Mouse (Mus musculus): ENCODE results near the gene Zfhx2. TPM values are rescaled to one million over a fixed set of nuclear protein-coding genes. Genes with fewer than 3 reads are reported as not detected.

Zfhx2 gene
- polyA plus RNA-seq, 1 experiment: 0.63 TPM

DNA sequence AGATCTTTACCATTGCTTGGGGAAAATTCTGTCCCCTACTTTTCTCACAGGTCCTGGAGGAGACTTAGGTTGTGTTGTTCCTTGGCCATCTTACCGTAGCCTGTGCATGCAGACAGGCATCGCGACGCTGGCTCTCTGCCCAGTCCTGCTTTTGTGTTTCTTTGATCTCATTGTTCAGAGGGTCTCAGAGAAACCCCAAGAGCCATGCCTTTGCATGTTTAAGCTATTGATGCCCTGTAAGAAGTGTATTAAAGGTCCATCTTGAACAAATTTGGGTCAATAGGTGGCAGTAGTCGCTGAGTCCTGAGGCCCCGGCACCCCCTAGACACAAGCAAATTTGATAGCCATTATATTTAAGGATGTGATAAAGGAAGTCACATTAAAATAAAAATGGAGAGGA, 64.5 kb downstream of the Zfhx2 start:
- Histone ChIP-seq H3ac (ENCODE audit: control insufficient read depth, insufficient read length, low read depth) (no peak overlapping the region), H3K27me3 (ENCODE audit: control insufficient read depth, insufficient read depth, insufficient read length) (no peaks in the 10 kb centered on the region), H3K36me3 (ENCODE audit: control insufficient read depth, insufficient read depth) (peaks cover 18% of the 10 kb centered on the region), H3K4me3 (ENCODE audit: insufficient read depth, poor library complexity, severe bottlenecking) (no peak overlapping the region), H3K79me2 (ENCODE audit: control insufficient read depth, insufficient read depth) (no peaks in the 10 kb centered on the region), H3K79me3 (ENCODE audit: low read depth) (no peaks in the 10 kb centered on the region)
- no peak for TF ChIP-seq MAX (IDR thresholded peaks at IDR 0.05)
- TF ChIP-seq MYOG (IDR thresholded peaks at IDR 0.05; ENCODE audit: control insufficient read depth, extremely low read depth, insufficient read length): no peak
- no peak for TF ChIP-seq CTCF (IDR thresholded peaks at IDR 0.05; ENCODE audit: control insufficient read depth, insufficient read depth, insufficient read length)
- TF ChIP-seq MYOD1 (IDR thresholded peaks at IDR 0.05; ENCODE audit: control insufficient read depth, insufficient read length, low read depth): no peak
- no peak for TF ChIP-seq USF1 (IDR thresholded peaks at IDR 0.05; ENCODE audit: low read depth)
- TF ChIP-seq FOSL1 (IDR thresholded peaks at IDR 0.05; ENCODE audit: insufficient read depth, low read length, poor library complexity, severe bottlenecking): no peak
- no peak for TF ChIP-seq CEBPB (IDR thresholded peaks at IDR 0.05; ENCODE audit: low read depth)

DNA sequence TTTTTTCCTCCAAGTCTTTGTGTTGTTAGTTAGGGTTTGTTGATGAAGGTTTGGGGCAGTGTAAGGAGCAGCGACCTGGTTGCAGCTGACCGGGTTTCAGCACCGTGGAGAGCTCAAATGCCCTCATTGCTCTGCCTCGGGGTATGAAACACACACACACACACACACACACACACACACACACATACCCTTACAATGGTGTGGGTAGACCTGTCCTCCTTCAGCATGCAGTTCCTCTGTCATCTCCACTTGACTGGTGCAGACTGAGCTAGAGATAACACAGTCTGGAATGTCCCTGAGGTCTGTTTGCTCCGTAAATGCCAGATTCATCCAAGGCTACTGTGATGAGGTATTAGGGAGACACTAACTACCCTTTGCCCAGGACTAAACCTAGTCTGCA, 64.9 kb downstream of the Zfhx2 start:
- no peak overlapping the region for H3K4me3 ChIP-seq (ENCODE audit: insufficient read depth, poor library complexity, severe bottlenecking)
- no peak overlapping the region for H3ac ChIP-seq (ENCODE audit: control insufficient read depth, insufficient read length, low read depth)
- H3K79me2 ChIP-seq (ENCODE audit: control insufficient read depth, insufficient read depth): no peaks in the 10 kb centered on the region
- no peaks in the 10 kb centered on the region for H3K27me3 ChIP-seq (ENCODE audit: control insufficient read depth, insufficient read depth, insufficient read length)
- H3K36me3 ChIP-seq (ENCODE audit: control insufficient read depth, insufficient read depth): peaks cover 18% of the 10 kb centered on the region
- TF ChIP-seq USF1 (IDR thresholded peaks at IDR 0.05; ENCODE audit: low read depth) (no peak), MYOD1 (IDR thresholded peaks at IDR 0.05; ENCODE audit: control insufficient read depth, insufficient read length, low read depth) (no peak), FOSL1 (IDR thresholded peaks at IDR 0.05; ENCODE audit: insufficient read depth, low read length, poor library complexity, severe bottlenecking) (no peak), MAX (IDR thresholded peaks at IDR 0.05) (no peak), CTCF (IDR thresholded peaks at IDR 0.05; ENCODE audit: control insufficient read depth, insufficient read depth, insufficient read length) (no peak), CEBPB (IDR thresholded peaks at IDR 0.05; ENCODE audit: low read depth) (no peak), MYOG (IDR thresholded peaks at IDR 0.05; ENCODE audit: control insufficient read depth, extremely low read depth, insufficient read length) (no peak)
- H3K79me3 ChIP-seq (ENCODE audit: low read depth): no peaks in the 10 kb centered on the region

DNA sequence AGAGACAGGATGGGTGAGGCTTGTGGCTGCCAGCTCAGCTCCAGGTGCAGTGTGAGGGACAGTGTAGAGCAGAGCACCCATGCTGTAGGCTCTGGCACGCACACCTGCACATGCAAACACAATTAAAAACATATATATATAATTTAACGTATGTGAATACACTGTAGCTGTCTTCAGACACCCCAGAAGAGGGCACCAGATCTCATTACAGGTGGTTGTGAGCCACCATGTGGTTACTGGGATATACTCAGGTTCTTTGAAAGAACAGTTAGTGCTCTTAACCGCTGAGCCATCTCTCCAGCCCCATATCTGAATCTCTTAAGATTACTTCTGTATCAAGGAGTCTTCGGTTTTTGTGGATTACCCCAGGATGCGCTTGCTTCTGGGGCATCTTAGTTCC, 66.6 kb downstream of the Zfhx2 start:
- TF ChIP-seq MYOG (IDR thresholded peaks at IDR 0.05; ENCODE audit: control insufficient read depth, extremely low read depth, insufficient read length) (no peak), CTCF (IDR thresholded peaks at IDR 0.05; ENCODE audit: control insufficient read depth, insufficient read depth, insufficient read length) (no peak), USF1 (IDR thresholded peaks at IDR 0.05; ENCODE audit: low read depth) (no peak), MYOD1 (IDR thresholded peaks at IDR 0.05; ENCODE audit: control insufficient read depth, insufficient read length, low read depth) (no peak), FOSL1 (IDR thresholded peaks at IDR 0.05; ENCODE audit: insufficient read depth, low read length, poor library complexity, severe bottlenecking) (no peak), MAX (IDR thresholded peaks at IDR 0.05) (no peak), CEBPB (IDR thresholded peaks at IDR 0.05; ENCODE audit: low read depth) (no peak)
- H3K79me2 ChIP-seq (ENCODE audit: control insufficient read depth, insufficient read depth): no peaks in the 10 kb centered on the region
- no peaks in the 10 kb centered on the region for H3K79me3 ChIP-seq (ENCODE audit: low read depth)
- H3ac ChIP-seq (ENCODE audit: control insufficient read depth, insufficient read length, low read depth): no peak overlapping the region
- H3K4me3 ChIP-seq (ENCODE audit: insufficient read depth, poor library complexity, severe bottlenecking): no peak overlapping the region
- H3K36me3 ChIP-seq (ENCODE audit: control insufficient read depth, insufficient read depth): peaks cover 27% of the 10 kb centered on the region
- no peaks in the 10 kb centered on the region for H3K27me3 ChIP-seq (ENCODE audit: control insufficient read depth, insufficient read depth, insufficient read length)

DNA sequence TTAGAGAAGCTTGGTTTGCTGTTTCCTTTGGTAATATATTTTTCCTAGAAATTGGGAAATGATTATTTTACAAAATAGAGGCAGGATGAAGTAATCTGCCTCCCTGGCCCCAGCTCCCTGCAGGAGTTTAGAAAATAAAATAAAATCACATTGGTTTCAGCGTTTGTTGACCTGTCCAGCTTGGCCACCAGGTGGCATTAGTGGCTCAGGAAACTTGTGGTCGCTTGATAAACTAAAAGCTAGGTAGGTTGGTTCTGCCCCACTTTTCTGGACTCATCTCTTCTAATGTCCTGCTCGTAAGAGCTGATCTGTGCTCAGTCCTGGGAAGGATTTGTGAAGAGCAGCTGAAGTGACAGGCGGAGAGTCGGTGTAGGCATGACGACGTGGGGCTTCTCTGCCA, 67.9 kb downstream of the Zfhx2 start:
- Histone ChIP-seq H3ac (ENCODE audit: control insufficient read depth, insufficient read length, low read depth) (no peak overlapping the region), H3K27me3 (ENCODE audit: control insufficient read depth, insufficient read depth, insufficient read length) (no peaks in the 10 kb centered on the region), H3K36me3 (ENCODE audit: control insufficient read depth, insufficient read depth) (peaks cover 39% of the 10 kb centered on the region), H3K79me3 (ENCODE audit: low read depth) (peaks cover 4% of the 10 kb centered on the region), H3K79me2 (ENCODE audit: control insufficient read depth, insufficient read depth) (no peaks in the 10 kb centered on the region), H3K4me3 (ENCODE audit: insufficient read depth, poor library complexity, severe bottlenecking) (no peak overlapping the region)
- TF ChIP-seq CEBPB (IDR thresholded peaks at IDR 0.05; ENCODE audit: low read depth) (no peak), MAX (IDR thresholded peaks at IDR 0.05) (no peak), FOSL1 (IDR thresholded peaks at IDR 0.05; ENCODE audit: insufficient read depth, low read length, poor library complexity, severe bottlenecking) (no peak), MYOD1 (IDR thresholded peaks at IDR 0.05; ENCODE audit: control insufficient read depth, insufficient read length, low read depth) (no peak), MYOG (IDR thresholded peaks at IDR 0.05; ENCODE audit: control insufficient read depth, extremely low read depth, insufficient read length) (no peak), CTCF (IDR thresholded peaks at IDR 0.05; ENCODE audit: control insufficient read depth, insufficient read depth, insufficient read length) (no peak), USF1 (IDR thresholded peaks at IDR 0.05; ENCODE audit: low read depth) (no peak)

DNA sequence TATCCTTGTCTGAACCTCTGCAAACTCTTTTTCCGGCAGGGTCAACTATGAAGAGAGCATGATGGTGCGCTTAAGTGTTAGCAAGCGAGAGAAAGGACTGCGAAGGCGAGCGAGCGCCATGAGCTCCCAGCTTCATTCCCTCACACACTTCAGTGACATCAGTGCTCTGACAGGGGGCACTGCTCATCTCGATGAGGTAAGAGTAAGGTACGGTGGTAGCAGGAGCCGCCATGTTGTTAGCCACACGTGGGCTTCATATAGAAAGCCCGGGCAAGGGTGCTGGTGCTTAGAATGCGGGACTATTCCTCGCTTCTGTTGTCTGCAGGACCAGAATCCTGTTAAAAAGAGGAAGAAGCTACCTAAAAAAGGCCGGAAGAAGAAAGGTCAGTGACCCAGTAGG, 69.1 kb downstream of the Zfhx2 start:
- H3K79me2 ChIP-seq (ENCODE audit: control insufficient read depth, insufficient read depth): no peaks in the 10 kb centered on the region
- TF ChIP-seq MYOD1 (IDR thresholded peaks at IDR 0.05; ENCODE audit: control insufficient read depth, insufficient read length, low read depth) (no peak), CEBPB (IDR thresholded peaks at IDR 0.05; ENCODE audit: low read depth) (no peak), MYOG (IDR thresholded peaks at IDR 0.05; ENCODE audit: control insufficient read depth, extremely low read depth, insufficient read length) (no peak), USF1 (IDR thresholded peaks at IDR 0.05; ENCODE audit: low read depth) (no peak), FOSL1 (IDR thresholded peaks at IDR 0.05; ENCODE audit: insufficient read depth, low read length, poor library complexity, severe bottlenecking) (no peak), MAX (IDR thresholded peaks at IDR 0.05) (no peak), CTCF (IDR thresholded peaks at IDR 0.05; ENCODE audit: control insufficient read depth, insufficient read depth, insufficient read length) (no peak)
- no peak overlapping the region for H3K4me3 ChIP-seq (ENCODE audit: insufficient read depth, poor library complexity, severe bottlenecking)
- no peaks in the 10 kb centered on the region for H3K27me3 ChIP-seq (ENCODE audit: control insufficient read depth, insufficient read depth, insufficient read length)
- peaks cover 41% of the 10 kb centered on the region for H3K36me3 ChIP-seq (ENCODE audit: control insufficient read depth, insufficient read depth)
- H3ac ChIP-seq (ENCODE audit: control insufficient read depth, insufficient read length, low read depth): no peak overlapping the region
- peaks cover 4% of the 10 kb centered on the region for H3K79me3 ChIP-seq (ENCODE audit: low read depth)

DNA sequence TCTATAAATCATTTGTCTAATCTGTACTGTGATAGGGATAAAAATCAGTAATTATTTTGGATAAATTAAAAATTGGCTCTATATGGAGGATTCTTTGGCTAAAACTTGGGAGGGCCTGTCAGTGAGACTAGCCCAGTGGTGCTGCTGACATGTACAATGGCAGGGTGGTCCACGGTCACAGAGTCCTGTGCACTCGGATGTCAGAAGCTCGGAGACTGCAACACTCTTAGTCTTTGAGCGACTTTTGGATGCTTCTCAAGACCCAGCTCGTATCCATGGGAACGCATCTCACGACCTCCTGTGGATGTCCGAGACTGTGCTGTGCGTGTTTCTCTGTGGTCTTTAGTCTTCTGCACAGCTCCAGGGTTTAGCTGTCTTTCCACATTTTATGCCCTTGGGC, 71.7 kb downstream of the Zfhx2 start:
- TF ChIP-seq MYOD1 (IDR thresholded peaks at IDR 0.05; ENCODE audit: control insufficient read depth, insufficient read length, low read depth) (no peak), MAX (IDR thresholded peaks at IDR 0.05) (no peak), USF1 (IDR thresholded peaks at IDR 0.05; ENCODE audit: low read depth) (no peak), FOSL1 (IDR thresholded peaks at IDR 0.05; ENCODE audit: insufficient read depth, low read length, poor library complexity, severe bottlenecking) (no peak), CEBPB (IDR thresholded peaks at IDR 0.05; ENCODE audit: low read depth) (no peak), MYOG (IDR thresholded peaks at IDR 0.05; ENCODE audit: control insufficient read depth, extremely low read depth, insufficient read length) (no peak), CTCF (IDR thresholded peaks at IDR 0.05; ENCODE audit: control insufficient read depth, insufficient read depth, insufficient read length) (no peak)
- Histone ChIP-seq H3K79me2 (ENCODE audit: control insufficient read depth, insufficient read depth) (peaks cover 18% of the 10 kb centered on the region), H3K4me3 (ENCODE audit: insufficient read depth, poor library complexity, severe bottlenecking) (no peak overlapping the region), H3ac (ENCODE audit: control insufficient read depth, insufficient read length, low read depth) (no peak overlapping the region), H3K36me3 (ENCODE audit: control insufficient read depth, insufficient read depth) (peaks cover 37% of the 10 kb centered on the region), H3K27me3 (ENCODE audit: control insufficient read depth, insufficient read depth, insufficient read length) (no peaks in the 10 kb centered on the region), H3K79me3 (ENCODE audit: low read depth) (peaks cover 11% of the 10 kb centered on the region)
